Mouse (Mus musculus): ENCODE measurements around the gene Zbtb18.

- TF ChIP-seq CTCF (IDR thresholded peaks at IDR 0.05; ENCODE audit: insufficient read depth, low read depth, low read length) (no peak), POLR2A (IDR thresholded peaks at IDR 0.05; ENCODE audit: insufficient read depth, low read depth, low read length) (no peak)
Measured at GRCm38 (mm10) chr1:177484280-177484679, 42.1 kb downstream of the Zbtb18 start.

All from olfactory bulb, adult 2 months (tissue).